Mouse (Mus musculus): ENCODE results near the gene Fra10ac1.

DNA sequence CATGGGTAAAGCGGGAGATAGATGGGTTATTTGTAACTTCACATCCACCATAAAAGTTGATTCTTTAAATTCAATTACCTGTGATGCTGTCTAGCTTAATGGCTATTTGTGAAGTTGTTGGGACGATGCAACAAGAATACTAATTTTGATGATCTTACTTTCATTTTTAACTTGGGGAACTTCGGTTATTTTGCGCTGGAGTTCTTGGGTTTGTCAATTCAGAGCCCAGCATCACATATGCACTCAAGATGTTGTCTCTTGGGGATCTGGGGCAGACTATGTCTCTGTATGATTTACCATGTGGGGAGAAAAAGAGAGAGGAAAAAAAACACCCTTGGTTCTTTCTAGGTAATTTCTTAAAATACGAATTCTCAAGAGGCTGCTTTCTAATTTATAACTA, 41.8 kb upstream of the Fra10ac1 start:
- TF ChIP-seq CTCF (IDR thresholded peaks at IDR 0.05; ENCODE audit: low read depth): no peak
- no peak for TF ChIP-seq EP300 (optimal IDR thresholded peaks at IDR 0.05)

Measured in stomach, postnatal 0 days (tissue).